Mouse (Mus musculus) frontal cortex, postnatal 36 days (tissue): ENCODE results near the gene Gpr119.

Experiments used
- DNase-seq, 2 experiments: peaks; one replicate each; pipeline ENCODE4 v3.0.0; 2022; ENCODE audit warnings: low spot score in 2 of 2

The Gpr119 gene

GRCm38 (mm10) chrX:48674171-48674570 is at the start of gene Gpr119:
Gene Gpr119, minus strand, starts transcription at chrX:48674478.
- no peak for DNase-seq

- DNase-seq: no peak
Measured at GRCm38 (mm10) chrX:48712846-48713245, 38.6 kb upstream of the Gpr119 start.

GRCm38 (mm10) chrX:48709701-48710100 is 35.4 kb upstream of the Gpr119 start:
- DNase-seq: no peak

- peak; percentile 82 to 93 for DNase-seq
Measured at GRCm38 (mm10) chrX:48694864-48695371, 20.6 kb upstream of the Gpr119 start, which contains the start of gene Rbmx2. Gene Rbmx2, plus strand, starts transcription at chrX:48695004.

- DNase-seq: no peak
Measured at GRCm38 (mm10) chrX:48694460-48694859, 20.2 kb upstream of the Gpr119 start.

GRCm38 (mm10) chrX:48683857-48684256 is 9.6 kb upstream of the Gpr119 start:
- no peak for DNase-seq

- peak; percentile 18 to 45 for DNase-seq
Measured at GRCm38 (mm10) chrX:48683451-48683850, 9.2 kb upstream of the Gpr119 start.

- no peak for DNase-seq
Measured at GRCm38 (mm10) chrX:48671714-48672113, 2.6 kb downstream of the Gpr119 start.

GRCm38 (mm10) chrX:48669588-48669987 is 4.7 kb downstream of the Gpr119 start:
- no peak for DNase-seq

- DNase-seq: no peak
Measured at GRCm38 (mm10) chrX:48666807-48667206, 7.5 kb downstream of the Gpr119 start.

GRCm38 (mm10) chrX:48644122-48644521 is 30.2 kb downstream of the Gpr119 start:
- peak; percentile 25 to 31 for DNase-seq

GRCm38 (mm10) chrX:48637032-48637431 is 37.2 kb downstream of the Gpr119 start:
- no peak for DNase-seq

GRCm38 (mm10) chrX:48624054-48624420 is 50.2 kb downstream of the Gpr119 start:
- DNase-seq: peak in 1 of 2 experiments; percentile 8

- DNase-seq: peak; percentile 80 to 81
Measured at GRCm38 (mm10) chrX:48623379-48624053, 50.8 kb downstream of the Gpr119 start, which contains the start of gene Slc25a14. Gene Slc25a14, plus strand, starts transcription at chrX:48623413.

- no peak for DNase-seq
Measured at GRCm38 (mm10) chrX:48623049-48623378, 51.3 kb downstream of the Gpr119 start.
